In the genomic region with DNA sequence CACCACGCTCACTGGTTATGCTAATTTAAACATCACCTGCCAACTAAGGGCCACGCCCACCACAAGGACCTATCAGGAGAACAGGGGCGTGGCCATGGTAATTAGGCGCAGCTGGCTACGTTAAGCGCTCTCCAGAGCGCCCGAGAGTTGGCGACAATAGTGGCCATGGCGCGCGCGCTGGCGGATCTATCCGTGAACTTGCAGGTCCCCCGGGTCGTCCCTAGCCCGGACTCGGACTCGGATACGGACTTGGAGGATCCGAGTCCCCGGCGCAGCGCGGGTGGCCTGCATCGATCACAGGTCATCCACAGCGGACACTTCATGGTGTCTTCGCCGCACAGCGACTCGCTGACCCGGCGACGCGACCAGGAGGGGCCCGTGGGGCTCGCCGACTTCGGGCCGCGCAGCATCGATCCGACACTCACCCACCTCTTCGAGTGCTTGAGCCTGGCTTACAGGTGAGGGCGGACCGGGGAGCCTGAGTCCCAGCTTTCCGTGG, we compare ENCODE assay signal across 8 mouse cellular contexts. TPM values are rescaled to one million over a fixed set of nuclear protein-coding genes. Genes with fewer than 3 reads are reported as not detected.
DNase-seq lines count a peak whose midpoint lies in the region; ATAC-seq and TF ChIP-seq lines count a peak whose summit lies in the region.

No protein-coding gene starts in this region.

- H3K9ac ChIP-seq in lung, embryonic 14.5 days: peak overlapping the region; percentile 38

- H3K4me1 ChIP-seq in lung, embryonic 14.5 days (ENCODE audit: insufficient read depth): no peaks in the 10 kb centered on the region
- peaks cover 8% of the 10 kb centered on the region; the same call in 1 of the 2 replicates for H3K4me1 ChIP-seq in olfactory bulb, adult 2 months (ENCODE audit: control insufficient read depth, insufficient read depth, low read length)

- TF ChIP-seq CTCF in layer of hippocampus, adult 2 months (conservative IDR thresholded peaks at IDR 0.05): no peak
- no peak for TF ChIP-seq CTCF in lung, embryonic 14.5 days (IDR thresholded peaks at IDR 0.05; ENCODE audit: low read depth)
- no peak for TF ChIP-seq CTCF in olfactory bulb, adult 2 months (IDR thresholded peaks at IDR 0.05; ENCODE audit: insufficient read depth, low read depth, low read length)

- H3K27ac ChIP-seq in layer of hippocampus, adult 2 months: no peak overlapping the region
- no peak overlapping the region for H3K27ac ChIP-seq in lung, embryonic 14.5 days (ENCODE audit: low read depth)
- no peak overlapping the region for H3K27ac ChIP-seq in olfactory bulb, adult 2 months (ENCODE audit: insufficient read depth, low read depth, low read length)

- peak; percentile 83 to 91 for ATAC-seq in hematopoietic stem cell, adult 5-6 weeks (replicated peaks in 1 of 2; ENCODE audit: insufficient read depth in 1 of 2, low FRiP score in 2 of 2, low TSS enrichment in 1 of 2, low read depth in 1 of 2, poor library complexity in 2 of 2, severe bottlenecking in 2 of 2)
- peak; percentile 90 for ATAC-seq in lung, embryonic 14.5 days (ENCODE audit: insufficient read depth)

- H3K4me2 ChIP-seq in lung, embryonic 14.5 days: peak overlapping the region; percentile 88

- WGBS in lung, embryonic 14.5 days: under 1% methylated on average over 48 of the region's 48 CpGs
- WGBS in olfactory bulb, adult 2 months: under 1% methylated on average over 48 of the region's 48 CpGs

- H3K27me3 ChIP-seq in lung, embryonic 14.5 days (ENCODE audit: insufficient read depth, low read length): peaks cover 39% of the 10 kb centered on the region

- H3K4me3 ChIP-seq in layer of hippocampus, adult 2 months: peak overlapping the region; percentile 54
- peak overlapping the region; percentile 45 for H3K4me3 ChIP-seq in lung, embryonic 14.5 days (ENCODE audit: low read depth, low read length)
- peak overlapping the region; percentile 35 for H3K4me3 ChIP-seq in olfactory bulb, adult 2 months (ENCODE audit: insufficient read depth, low read depth, low read length)

- H3K36me3 ChIP-seq in lung, embryonic 14.5 days (ENCODE audit: insufficient read depth): no peaks in the 10 kb centered on the region

- DNase-seq in Muller cell, postnatal 12 days (ENCODE audit: inconsistent ontology term): peak; percentile 74
- DNase-seq in cerebellum, adult 9-11 months: peak; percentile 34
- DNase-seq in frontal cortex, postnatal 10 days (ENCODE audit: low spot score in 2 of 2): peak; percentile 68 to 69
- peak; percentile 51 to 53 for DNase-seq in layer of hippocampus, adult 2 months (ENCODE audit: low spot score in 2 of 2)
- DNase-seq in lung, embryonic 14.5 days: peak; percentile 95
- DNase-seq in thymus, adult 18-20 months: peak; percentile 36 to 53

- H3K9me3 ChIP-seq in lung, embryonic 14.5 days (ENCODE audit: low read depth, low read length): no peaks in the 10 kb centered on the region

- TF ChIP-seq POLR2A in olfactory bulb, adult 2 months (IDR thresholded peaks at IDR 0.05; ENCODE audit: insufficient read depth, low read depth, low read length): no peak

RNA-seq across cellular contexts. Expression of a gene that starts 17.1 kb away (rescaled TPM):
- not detected in 2 replicates for total RNA-seq in hematopoietic stem cell, adult 5-6 weeks (2017)
- 1 to 10 TPM; 6.2 to 6.7 TPM for total RNA-seq in layer of hippocampus, adult 2 months (2021)
- polyA plus RNA-seq in lung, embryonic 14.5 days (2014; fragmentation: Nextera tagmentation; extraction: Ambion mirVana): 2.1 and 2.5 TPM in 2 replicates
- polyA plus RNA-seq in olfactory bulb, adult 2 months (2012; ENCODE audit: insufficient read depth, insufficient read length, low replicate concordance, missing spikeins): not detected in 2 replicates

RNA-seq across cellular contexts. Expression of a gene that starts 28.7 kb away (rescaled TPM):
- total RNA-seq in hematopoietic stem cell, adult 5-6 weeks (2017): 0.50 and 1.6 TPM in 2 replicates
- 10 to 100 TPM; 29.4 to 30.3 TPM for total RNA-seq in layer of hippocampus, adult 2 months (2021)
- 5.6 and 7.1 TPM in 2 replicates for polyA plus RNA-seq in lung, embryonic 14.5 days (2014; fragmentation: Nextera tagmentation; extraction: Ambion mirVana)
- polyA plus RNA-seq in olfactory bulb, adult 2 months (2012; ENCODE audit: insufficient read depth, insufficient read length, low replicate concordance, missing spikeins): not detected in 2 replicates

RNA-seq across cellular contexts. Expression of a gene that starts 42.0 kb away (rescaled TPM):
- total RNA-seq in hematopoietic stem cell, adult 5-6 weeks (2017): 28.5 and 51.7 TPM in 2 replicates
- total RNA-seq in layer of hippocampus, adult 2 months (2021): 10 to 100 TPM; 49.9 to 53.4 TPM
- polyA plus RNA-seq in lung, embryonic 14.5 days (2014; fragmentation: Nextera tagmentation; extraction: Ambion mirVana): 102 and 116 TPM in 2 replicates
- polyA plus RNA-seq in olfactory bulb, adult 2 months (2012; ENCODE audit: insufficient read depth, insufficient read length, low replicate concordance, missing spikeins): not detected in 2 replicates

RNA-seq across cellular contexts. Expression of a gene that starts 42.6 kb away (rescaled TPM):
- 10.6 and 23.4 TPM in 2 replicates for total RNA-seq in hematopoietic stem cell, adult 5-6 weeks (2017)
- total RNA-seq in layer of hippocampus, adult 2 months (2021): 10 to 100 TPM; 29.8 to 32.0 TPM
- polyA plus RNA-seq in lung, embryonic 14.5 days (2014; fragmentation: Nextera tagmentation; extraction: Ambion mirVana): 22.5 and 25.8 TPM in 2 replicates
- polyA plus RNA-seq in olfactory bulb, adult 2 months (2012; ENCODE audit: insufficient read depth, insufficient read length, low replicate concordance, missing spikeins): not detected in 2 replicates

RNA-seq across cellular contexts. Expression of a gene that starts 42.8 kb away (rescaled TPM):
- 4.2 and 7.8 TPM in 2 replicates for total RNA-seq in hematopoietic stem cell, adult 5-6 weeks (2017)
- total RNA-seq in layer of hippocampus, adult 2 months (2021): 10 to 100 TPM; 39.1 to 43.1 TPM
- 31.9 and 33.2 TPM in 2 replicates for polyA plus RNA-seq in lung, embryonic 14.5 days (2014; fragmentation: Nextera tagmentation; extraction: Ambion mirVana)
- not detected in 2 replicates for polyA plus RNA-seq in olfactory bulb, adult 2 months (2012; ENCODE audit: insufficient read depth, insufficient read length, low replicate concordance, missing spikeins)

Comparison
In these comparisons a context has a peak if more than half of its experiments do, and no peak if none do; other contexts are left out.
1. DNase-seq: peak in every context shown above with its lines; median percentile 95 in lung, embryonic 14.5 days; 74 in Muller cell, postnatal 12 days; 68 in frontal cortex, postnatal 10 days; 52 in layer of hippocampus, adult 2 months; 44 in thymus, adult 18-20 months; 34 in cerebellum, adult 9-11 months.
2. RNA of a gene that starts 28.7 kb away (total RNA-seq): 29.4 to 30.3 TPM in layer of hippocampus, adult 2 months; 0.50 to 1.6 TPM in hematopoietic stem cell, adult 5-6 weeks; every median in the first group is over 10 times any median in the second.
3. Peak in every context shown above with its lines, with median percentiles within 50 percentile points of each other: H3K4me3 ChIP-seq.